Mouse (Mus musculus) spleen, postnatal 36 days (tissue): ENCODE results near the gene Rab11a.

Experiments used
- DNase-seq, 2 experiments: peaks; one replicate each; pipeline ENCODE4 v3.0.0; 2022; ENCODE audit warnings: low spot score in 2 of 2, mixed read lengths in 1 of 2

The Rab11a gene

DNA sequence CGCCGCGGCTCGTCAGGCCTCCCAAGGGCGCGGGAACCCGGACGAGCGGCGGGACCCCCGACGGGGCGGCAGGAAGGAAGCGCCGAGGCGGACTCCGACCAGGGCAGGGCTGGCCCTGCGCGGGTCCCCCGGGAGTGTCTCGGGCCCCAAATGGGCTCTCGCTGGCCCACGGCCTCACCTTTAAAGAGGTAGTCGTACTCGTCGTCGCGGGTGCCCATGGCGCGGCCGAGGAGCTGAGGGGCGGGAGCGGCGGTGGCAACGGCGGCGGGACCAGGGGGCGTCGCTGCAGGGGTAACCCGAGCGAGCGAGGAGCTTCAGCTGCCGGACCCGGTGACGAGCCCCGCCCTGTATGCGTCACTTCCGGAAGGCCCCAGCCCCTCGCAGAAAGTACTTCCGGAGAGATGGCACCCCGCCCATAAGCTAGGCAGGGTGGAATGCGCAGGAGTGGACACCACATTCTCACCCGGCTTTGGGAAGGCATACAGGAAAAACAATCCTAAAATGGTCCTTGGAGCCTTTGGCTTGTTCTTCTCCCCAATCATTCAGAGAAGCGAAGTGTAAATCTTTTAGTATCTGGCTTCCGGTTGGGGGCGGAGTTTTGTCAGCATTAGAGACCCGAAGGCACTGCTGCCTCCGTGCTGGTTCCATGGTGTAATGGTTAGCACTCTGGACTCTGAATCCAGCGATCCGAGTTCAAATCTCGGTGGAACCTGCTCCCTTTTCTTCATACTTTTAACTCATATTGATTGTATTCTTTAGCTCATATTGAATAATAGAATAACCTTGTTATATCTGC, at the start of gene Rab11a:
Gene Rab11a (minus strand): TSS at position 353 of the 796 bp plus-strand sequence.
- DNase-seq: peak; percentile 95

DNA sequence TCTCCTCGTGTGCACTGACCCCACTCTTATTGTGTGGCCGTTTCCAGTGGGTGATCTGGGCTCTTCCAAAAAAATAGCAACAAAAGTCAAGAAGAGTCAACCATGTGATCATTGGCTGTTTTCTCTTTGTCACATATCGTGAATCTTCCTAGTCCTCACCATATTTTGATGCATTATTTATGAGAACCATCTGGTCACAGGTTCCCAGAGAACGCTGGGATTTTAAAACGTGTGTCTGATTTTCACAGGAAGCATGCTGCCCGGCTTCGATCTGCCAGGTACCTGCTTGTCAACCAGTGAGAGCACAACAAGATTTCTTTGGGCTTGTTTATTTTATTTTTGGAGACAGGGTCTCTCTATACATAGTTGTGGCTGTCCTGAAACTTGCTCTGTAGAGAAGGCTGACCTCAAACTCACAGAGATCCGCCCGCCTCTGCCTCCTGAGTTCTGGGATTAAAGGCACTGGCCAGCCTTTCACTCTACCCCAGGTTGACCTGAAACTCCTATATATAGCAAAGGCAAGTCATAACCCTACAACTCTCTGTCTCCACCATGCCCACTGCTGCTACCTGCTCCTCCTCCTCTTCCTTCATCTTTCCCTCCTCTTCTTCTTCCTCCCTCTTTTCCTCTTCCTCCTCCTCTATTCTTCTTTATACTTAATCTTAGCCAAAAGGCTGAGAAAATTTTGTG, 48.8 kb upstream of the Rab11a start:
- DNase-seq: no peak

DNA sequence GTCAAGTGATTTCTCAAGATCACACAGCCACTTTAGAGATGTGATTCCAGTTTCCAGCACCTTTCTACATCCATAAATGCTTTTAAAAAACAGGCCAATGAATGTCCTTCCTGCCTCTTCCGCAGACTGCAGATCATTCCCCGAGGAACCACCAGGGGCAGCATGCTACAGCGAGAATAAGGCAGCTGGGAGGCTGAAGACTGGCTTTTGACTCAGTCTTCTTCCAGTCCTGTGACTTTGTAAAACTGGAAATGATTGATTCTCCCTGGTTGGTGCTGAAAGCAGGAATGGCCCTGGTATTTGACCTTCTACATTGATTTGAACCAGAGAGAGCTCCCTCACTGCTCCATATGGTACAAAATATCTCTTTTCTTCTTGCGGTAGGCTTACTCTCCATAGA, 47.3 kb upstream of the Rab11a start:
- DNase-seq: peak; percentile 77 to 83

DNA sequence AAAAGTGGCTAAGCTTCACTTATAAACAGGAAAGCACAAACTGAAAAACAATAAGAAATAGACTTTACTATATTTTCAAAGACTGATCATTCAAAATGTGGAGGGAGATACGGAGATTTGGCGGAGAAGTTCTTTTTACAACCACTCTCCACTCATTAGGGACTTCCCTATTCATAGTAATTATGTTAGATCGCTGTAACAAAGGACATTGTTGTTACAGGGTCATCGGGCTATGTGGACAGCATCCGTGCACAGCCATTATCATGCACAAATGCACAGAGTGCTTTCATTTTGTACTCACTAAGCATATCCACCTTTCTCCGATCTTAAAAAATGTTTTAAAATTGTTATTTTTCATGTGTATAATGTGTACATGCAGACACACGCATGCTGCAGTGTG, 46.0 kb upstream of the Rab11a start:
- no peak for DNase-seq

DNA sequence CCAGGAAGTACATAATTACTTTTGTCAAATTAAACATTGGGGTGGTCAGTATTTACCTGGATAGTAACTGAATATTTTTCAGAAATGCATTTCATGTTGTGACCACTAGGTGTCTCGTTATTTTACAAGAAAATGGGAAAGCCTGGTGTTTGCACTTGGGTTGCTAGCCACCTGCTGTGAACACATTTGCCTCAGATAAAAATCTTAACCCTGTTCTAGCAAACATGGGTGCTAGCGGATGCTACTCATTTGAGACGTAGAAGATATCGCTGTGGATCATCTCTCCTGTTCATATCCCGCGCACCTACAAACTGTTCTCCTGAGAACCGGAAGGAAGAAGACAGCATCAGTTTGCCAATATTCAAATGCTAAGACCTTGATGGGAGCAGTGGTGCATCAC, 42.1 kb upstream of the Rab11a start:
- peak; percentile 16 to 48 for DNase-seq

DNA sequence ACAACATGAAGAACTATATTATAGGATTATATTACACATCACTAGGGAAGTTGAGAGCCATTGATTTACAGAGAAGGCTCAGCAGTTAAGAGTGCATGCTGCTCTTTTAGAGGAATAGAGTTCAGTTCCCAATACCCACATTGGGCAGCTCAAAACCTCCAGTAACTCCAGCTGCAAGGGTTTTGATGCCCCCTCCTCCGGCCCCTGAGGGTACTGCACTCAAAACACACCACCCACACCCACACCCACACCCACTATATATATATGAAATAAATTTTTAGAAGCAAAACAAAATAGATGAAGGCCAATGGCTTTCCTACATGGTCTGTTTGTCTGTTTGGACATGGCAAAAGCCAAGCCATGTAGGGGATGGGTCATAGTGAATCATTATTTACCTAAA, 40.6 kb upstream of the Rab11a start:
- no peak for DNase-seq

DNA sequence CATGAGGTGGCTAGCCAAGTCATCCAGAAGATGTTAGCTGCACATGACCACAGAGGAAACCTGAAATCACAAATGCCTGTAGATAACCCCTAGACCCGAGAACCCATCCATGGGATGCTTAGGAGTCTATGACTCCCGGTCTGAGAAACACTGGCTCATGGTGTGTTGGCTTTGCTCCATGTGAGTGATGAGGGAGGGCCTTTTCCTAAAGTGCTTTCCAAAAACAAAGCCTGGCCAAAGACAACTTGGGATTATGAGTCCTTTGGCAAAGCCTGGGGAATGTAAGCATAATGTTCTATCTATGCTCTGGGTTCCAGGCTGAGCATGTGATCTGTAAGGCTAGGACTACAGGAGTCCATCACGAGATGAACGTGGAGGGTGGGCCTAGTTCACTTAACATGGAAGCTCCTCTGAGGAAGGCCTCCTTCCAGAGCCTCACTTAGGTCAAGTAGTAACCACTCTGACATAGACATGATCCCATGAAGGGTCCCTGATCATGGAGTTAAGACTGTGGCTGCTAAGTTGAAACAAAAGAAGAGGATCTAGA, 40.0 kb upstream of the Rab11a start:
- DNase-seq: no peak

DNA sequence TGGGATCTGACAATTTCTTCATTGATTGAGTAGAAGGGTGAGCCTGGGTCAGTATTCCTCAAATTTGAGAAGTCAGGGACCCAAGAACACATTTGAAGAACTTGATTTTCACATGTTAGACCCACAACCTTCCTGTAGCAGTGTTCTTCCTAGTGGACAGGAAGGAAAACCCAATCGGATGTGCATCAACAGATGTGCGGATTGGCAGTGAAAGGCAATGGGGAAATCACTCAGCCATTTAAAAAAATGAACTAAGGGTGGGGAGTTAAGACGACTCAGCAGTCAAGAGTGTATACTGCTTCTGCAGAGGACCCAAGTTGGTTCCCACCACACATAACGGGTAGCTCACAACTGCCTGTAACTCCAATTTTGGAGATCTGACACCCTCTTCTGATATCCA, 37.9 kb upstream of the Rab11a start:
- DNase-seq: no peak

DNA sequence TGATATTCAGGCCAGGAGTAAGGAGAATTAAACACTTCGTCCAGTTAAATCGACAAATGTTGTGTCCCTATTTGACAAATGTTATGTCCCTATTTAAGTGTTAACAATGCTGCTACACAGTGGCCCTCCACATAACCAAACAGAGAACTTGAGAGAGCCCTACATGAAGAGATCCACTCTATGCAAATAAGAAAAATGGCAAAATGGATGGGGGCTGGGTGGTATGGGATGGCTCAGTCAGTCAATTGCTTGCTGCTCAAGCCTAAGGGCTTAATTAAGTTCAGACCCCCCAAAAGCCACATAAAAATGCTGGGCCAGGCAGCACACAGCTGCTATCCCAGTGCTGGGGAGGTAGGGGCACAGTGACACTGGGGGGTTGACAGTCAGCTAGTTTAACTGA, 37.3 kb upstream of the Rab11a start:
- no peak for DNase-seq

DNA sequence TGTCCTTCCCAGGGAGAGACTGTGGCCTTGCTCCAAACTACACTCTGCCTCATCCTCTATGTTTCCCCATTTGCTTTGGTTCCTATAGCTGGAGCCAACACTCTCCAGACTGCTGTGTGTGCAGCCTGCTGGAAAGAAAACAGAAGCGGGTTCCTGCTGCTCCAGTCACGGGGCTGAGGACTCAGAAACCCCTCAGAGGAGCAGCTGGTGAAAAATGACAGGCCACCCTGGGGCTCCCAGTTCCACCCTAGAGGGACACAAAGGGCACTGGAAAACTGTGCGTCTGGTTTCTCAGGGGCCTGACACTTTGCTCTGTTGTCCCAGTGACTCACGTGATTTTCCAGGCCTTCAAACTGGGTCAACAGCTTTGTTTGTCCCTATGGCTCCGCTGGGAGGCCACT, 36.9 kb upstream of the Rab11a start:
- DNase-seq: no peak

DNA sequence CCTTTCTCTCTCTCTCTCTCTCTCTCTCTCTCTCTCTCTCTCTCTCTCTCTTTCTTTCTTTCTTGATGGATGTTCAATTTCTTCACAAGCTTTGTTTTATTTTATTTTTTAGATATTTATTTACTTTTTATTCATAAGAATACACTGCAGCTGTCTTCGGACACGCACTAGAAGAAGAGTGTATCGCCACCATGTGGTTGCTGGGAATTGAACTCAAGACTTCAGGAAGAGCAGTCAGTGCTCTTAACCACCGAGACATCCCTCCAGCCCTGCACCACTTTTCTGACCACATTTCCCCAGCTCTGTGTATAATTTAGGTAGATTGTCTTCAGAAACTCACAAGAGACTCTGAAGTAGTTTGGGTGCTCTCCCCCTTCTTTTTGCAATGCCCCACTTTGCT, 36.4 kb upstream of the Rab11a start:
- DNase-seq: no peak

DNA sequence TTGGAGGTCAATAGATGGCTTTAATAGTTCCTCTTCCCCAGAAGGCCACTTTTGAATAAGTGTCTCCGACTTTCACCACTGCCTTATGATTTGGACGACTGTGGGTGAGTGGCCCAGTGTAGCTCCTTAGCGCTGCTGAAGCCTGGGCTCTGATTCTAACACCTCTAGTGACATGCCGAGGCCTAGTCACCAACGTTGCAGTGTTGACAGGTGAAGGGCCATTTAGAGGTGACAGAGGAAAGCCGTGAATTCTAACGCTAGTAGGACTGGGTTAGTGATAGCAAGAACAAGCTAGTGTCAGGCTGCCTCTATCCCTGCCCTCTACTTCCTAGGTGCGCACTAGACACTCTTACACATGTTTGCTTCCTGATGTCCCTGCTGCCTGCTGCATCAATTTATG, 35.7 kb upstream of the Rab11a start:
- DNase-seq: no peak

DNA sequence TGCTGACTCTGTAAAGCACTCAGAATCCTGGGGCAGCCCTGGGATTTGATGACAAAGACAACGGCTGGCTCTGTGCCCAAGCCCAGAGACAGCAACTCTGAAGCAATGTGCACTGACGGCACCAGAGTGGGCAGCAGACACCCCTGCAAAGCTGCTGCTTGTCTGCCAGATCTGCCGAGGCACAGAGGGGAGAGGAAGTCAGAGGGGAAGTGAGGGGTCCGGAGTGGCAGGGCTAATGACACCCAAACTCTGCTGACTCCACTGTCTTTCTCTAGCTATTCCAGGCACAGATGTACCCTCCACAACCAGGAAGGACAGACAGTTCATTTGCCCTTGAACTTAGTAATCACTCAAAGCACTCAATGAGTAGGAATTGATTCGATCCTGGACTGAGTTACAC, 33.7 kb upstream of the Rab11a start:
- DNase-seq: peak in 1 of 2 experiments; percentile 40

DNA sequence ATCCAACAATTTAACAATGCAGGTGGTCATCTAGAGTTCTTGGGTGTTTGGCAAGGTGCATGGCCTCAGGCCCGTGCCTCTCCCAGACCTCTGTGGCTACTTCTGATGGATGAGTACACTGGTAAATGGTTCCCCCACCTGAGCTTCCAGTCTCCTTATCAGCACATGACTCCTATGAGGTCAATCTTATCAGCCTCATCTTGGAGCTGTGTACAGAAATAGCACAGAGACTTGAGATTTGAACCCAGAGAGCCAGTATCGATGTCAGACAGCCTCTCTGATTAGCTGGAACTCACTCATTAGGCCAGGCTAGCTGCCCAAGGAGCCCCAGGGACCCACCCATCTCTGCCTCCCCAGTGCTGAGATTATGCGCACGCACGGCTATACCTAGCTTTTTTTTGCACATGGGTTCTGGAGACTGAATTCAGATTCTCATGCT, 32.9 kb upstream of the Rab11a start:
- no peak for DNase-seq

DNA sequence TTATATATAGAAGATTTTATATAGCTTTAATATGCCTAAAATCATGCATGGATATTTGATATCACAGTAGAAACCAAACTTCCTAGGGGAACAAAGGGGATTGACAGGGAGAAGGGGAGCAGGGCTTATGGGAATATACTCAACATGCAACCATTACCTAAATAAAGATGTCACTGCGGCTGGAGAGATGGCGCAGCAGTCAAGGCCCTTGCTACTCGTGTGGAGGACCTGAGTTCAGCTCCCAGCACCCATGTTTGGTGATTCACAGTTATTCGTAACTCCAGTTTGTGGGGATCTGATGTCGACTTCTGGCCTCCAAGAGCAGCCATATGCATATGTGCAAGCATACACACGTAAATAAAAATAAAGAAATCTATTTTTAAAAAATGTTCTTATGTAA, 32.4 kb upstream of the Rab11a start:
- no peak for DNase-seq

DNA sequence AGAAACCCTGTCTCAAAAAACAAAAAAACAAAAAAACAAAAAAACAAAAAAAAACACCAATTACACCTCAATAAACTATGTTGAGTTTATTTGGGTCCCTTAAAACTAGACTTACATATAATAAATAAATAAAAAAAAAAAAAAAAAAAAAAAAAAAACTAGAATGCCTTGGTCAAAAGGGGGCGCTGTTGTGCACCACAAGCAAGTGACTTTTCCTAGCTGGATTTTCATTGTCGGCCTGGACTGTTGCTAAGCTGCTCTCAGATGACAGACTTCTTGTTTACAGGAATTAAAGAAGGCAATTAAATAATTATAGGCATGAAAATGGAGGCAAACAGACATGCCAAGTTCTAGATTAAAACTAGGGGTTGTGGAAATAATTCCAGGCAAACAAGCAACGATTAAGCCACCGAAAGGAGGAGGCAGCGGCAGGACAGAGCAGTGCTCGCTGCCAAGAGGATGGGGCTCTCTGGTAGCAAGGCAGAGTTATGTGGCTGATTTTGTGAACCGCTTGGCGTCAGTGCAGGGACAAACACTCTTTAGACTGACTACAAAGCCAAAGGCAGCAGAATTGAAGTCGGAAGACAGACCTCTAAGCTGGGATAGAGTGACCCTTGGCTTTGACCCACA, 31.6 kb upstream of the Rab11a start:
- no peak for DNase-seq

DNA sequence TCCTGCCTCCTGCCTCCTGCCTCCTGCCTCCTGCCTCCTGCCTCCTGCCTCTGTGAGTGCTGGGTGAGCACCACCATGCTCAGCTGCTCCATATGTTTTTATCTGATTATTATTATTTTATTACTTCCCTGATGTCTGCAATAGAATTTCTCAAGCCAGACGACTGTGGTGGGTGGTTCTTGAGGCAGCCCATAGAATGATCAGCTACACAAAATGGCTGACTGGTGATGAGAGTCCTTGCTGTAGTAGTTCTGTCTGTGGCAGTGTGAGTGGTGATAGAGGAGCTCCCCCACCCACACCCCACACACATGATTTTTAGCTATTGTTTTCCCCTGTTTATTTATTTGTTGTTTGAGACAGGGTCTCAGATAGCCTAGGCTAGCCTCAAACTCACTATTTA, 30.2 kb upstream of the Rab11a start:
- DNase-seq: no peak

DNA sequence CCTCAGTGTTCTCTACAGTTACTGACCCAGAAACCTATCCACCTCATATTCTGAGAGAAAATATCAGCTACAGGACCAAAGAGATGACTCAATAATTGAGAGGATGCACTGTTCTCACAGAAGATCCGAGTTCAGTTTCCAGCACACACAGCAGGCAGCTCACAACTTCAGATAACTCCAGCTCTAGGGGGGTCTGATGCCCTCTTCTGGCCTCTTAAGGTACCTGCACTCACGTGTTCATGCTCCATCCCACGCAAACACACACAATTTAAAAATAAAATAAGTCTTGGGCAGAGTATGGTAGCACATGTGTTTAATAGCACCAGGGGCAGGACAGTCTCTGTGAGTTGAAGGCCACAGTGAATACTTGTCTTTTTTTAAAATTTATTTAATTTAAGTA, 28.6 kb upstream of the Rab11a start:
- DNase-seq: no peak

DNA sequence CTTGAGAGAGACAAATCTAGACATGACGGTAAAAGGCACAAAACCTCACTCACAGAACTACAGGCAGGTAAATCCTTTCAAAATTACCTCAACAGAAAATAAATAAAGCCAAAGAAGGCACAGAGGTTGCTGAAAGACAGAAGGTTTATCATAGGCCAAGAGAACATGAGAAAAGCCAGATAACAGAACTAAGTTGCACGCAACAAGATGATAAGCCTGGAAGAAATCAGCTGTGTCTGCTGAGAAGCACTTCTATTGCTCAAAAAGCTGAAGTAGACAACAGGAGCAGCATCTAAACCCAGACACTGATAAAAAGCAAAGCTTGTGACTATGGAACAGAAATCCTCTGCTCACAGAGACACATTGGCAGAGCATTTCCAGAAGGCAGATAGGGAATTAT, 27.3 kb upstream of the Rab11a start:
- no peak for DNase-seq

DNA sequence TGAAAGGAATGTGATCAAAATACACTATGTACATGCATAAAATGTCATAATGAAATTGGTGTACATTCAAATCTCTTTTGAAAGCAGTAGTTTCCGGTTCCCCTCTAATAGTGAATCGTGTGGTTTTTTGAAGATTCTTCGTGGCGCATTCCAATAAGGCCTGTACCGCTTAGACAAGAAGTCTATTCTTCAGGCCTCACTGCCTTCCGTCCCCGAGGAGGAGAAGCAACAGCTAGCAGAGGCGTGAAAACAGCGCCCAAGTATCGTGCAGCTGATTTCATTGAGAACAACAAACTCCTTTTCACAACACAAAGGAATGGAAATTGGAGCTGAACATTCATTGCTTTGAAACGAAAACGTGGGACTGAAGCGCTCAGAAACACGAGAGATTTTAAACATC, 20.5 kb upstream of the Rab11a start:
- no peak for DNase-seq

DNA sequence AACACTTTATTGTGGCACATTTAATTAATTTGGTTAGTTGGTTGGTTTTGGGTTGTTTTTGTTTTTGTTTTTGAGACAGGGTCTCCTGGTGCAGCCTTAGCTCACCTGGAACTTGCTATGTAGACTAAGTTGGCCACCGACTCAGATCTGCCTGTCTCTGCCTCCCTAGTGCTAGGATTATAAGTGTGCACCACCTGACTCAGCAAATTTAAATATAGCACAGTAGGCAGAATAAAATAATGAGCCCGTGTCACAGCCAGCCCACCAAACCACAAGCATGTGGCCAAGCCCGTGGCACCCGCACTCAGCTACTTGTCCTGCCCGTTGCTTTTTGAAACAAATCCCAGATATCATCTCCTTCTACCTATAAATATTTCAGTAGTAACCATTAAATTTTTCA, 15.0 kb upstream of the Rab11a start:
- no peak for DNase-seq

DNA sequence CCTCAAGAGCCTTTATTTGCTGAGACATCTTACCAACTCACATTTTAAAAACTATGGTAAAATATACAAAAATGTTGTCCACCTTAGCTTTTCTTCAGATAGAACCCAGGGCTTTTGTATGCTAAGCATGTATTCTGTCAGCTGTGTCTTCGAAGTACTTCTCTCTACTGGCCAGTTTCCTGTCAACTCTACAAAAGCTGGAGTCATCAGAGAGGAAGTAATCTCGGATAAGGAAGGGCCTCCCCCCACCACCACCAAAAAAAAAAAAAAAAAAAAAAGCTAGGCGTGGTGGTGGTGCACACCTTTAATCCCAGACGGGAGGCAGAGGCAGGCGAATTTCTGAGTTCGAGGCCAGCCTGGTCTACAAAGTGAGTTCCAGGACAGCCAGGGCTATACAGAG, 11.8 kb upstream of the Rab11a start:
- DNase-seq: no peak

DNA sequence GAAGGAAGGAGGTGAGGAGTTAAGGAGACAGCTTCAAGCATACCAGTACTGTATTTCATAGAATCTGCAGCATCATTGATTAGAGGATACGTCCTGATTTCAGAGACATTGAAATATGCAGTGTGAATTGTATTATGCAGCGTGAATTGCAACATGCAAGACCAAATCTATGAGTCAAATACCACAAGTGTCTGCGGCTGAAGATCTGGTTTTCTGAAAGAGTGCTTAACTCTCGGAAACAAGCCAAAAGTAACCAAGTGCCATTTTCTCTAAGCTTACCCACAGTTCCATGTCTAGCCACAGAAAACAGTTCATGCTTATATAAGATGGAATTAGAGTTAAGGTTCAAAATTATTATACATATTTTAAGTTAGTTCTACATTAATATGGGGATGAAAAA, 10.2 kb upstream of the Rab11a start:
- DNase-seq: no peak
